Mouse (Mus musculus) heart, embryonic 13.5 days (tissue): Measurements from ENCODE around the gene Rps29. TPM values are rescaled to one million over a fixed set of nuclear protein-coding genes. Genes with fewer than 3 reads are reported as not detected.
A peak's percentile ranks its signal among the peaks of the same experiment; 100 is the strongest.

Source experiments
- ATAC-seq: fragments of 200-750 bp; cut with Nextera tagmentation; 2 replicates; pipeline ENCODE4 v1.8.0; 2017; ENCODE audit warnings: moderate TSS enrichment; ENCODE audit not compliant: insufficient number of reproducible peaks, low FRiP score, low TSS enrichment; ENCODE audit errors: extremely low read depth
- H3K27ac ChIP-seq: fragments of 300-500 bp; sonication (generic); replicated peaks from 2 replicates; pipeline ENCODE4 v1.5.1; 2015; ENCODE audit warnings: moderate library complexity, mild to moderate bottlenecking, inconsistent platforms
- H3K27me3 ChIP-seq: fragments of 300-500 bp; sonication (generic); replicated peaks from 2 replicates; pipeline ENCODE4 v1.6.1; 2015; ENCODE audit warnings: mild to moderate bottlenecking, inconsistent platforms
- H3K36me3 ChIP-seq: fragments of 300-500 bp; sonication (generic); 2 replicates; pipeline ENCODE4 v1.6.1; 2015; ENCODE audit warnings: mild to moderate bottlenecking, inconsistent platforms
- H3K4me1 ChIP-seq: fragments of 300-500 bp; sonication (generic); 2 replicates; pipeline ENCODE4 v1.6.1; 2015; ENCODE audit warnings: inconsistent platforms
- H3K4me2 ChIP-seq: fragments of 300-500 bp; sonication (generic); 2 replicates; pipeline ENCODE4 v1.6.1; 2015; ENCODE audit warnings: inconsistent platforms, mild to moderate bottlenecking, moderate library complexity
- H3K4me3 ChIP-seq: fragments of 300-500 bp; sonication (generic); 2 replicates; pipeline ENCODE4 v1.5.1; 2015; ENCODE audit warnings: moderate library complexity, mild to moderate bottlenecking, inconsistent platforms
- H3K9ac ChIP-seq: fragments of 300-500 bp; sonication (generic); 2 replicates; pipeline ENCODE4 v1.6.1; 2015; ENCODE audit warnings: inconsistent platforms, mild to moderate bottlenecking, moderate library complexity
- H3K9me3 ChIP-seq: fragments of 300-500 bp; sonication (generic); 2 replicates; pipeline ENCODE4 v1.6.1; 2016; ENCODE audit warnings: inconsistent platforms
- WGBS: fragments of 180-500 bp; shearing (Covaris S2); methylation state at CpG from one replicate; pipeline ENCODE4 v1.1.7; 2015; ENCODE audit warnings: mixed read lengths; 5-methylcytosine and 5-hydroxymethylcytosine counted together
- polyA plus RNA-seq: library from polyadenylated mRNA; unstranded; fragments of >200 nt; fragmentation: Nextera tagmentation; extraction: Ambion mirVana; gene quantifications from 2 replicates; pipeline ENCODE4 v1.2.1, GENCODE M21; 2015

Gene Rps29
- polyA plus RNA-seq, 1 experiment from 2014 or later = 1,386 TPM

GRCm38 (mm10) chr12:69155923-69156322 lies 3.1 kb downstream of the Rps29 start:
- Histone ChIP-seq H3K4me3 (no peak overlapping the region), H3K27ac (no peak overlapping the region), H3K36me3 (peaks cover 29% of the 10 kb centered on the region), H3K4me2 (no peak overlapping the region), H3K27me3 (no peaks in the 10 kb centered on the region), H3K9me3 (no peaks in the 10 kb centered on the region), H3K4me1 (peaks cover 13% of the 10 kb centered on the region), H3K9ac (no peak overlapping the region)
- 88% methylated on average over 2 of the region's 2 CpGs for WGBS
- no peak for ATAC-seq

GRCm38 (mm10) chr12:69150049-69150448 lies 8.9 kb downstream of the Rps29 start:
- H3K27ac ChIP-seq = no peak overlapping the region
- no peaks in the 10 kb centered on the region for H3K9me3 ChIP-seq
- no peak overlapping the region for H3K4me3 ChIP-seq
- H3K9ac ChIP-seq = no peak overlapping the region
- peaks cover 4% of the 10 kb centered on the region; the same call in 1 of the 2 replicates for H3K4me1 ChIP-seq
- 77% methylated on average over 13 of the region's 13 CpGs for WGBS
- H3K4me2 ChIP-seq = no peak overlapping the region
- H3K36me3 ChIP-seq = no peaks in the 10 kb centered on the region
- H3K27me3 ChIP-seq = no peaks in the 10 kb centered on the region
- ATAC-seq = no peak

- Histone ChIP-seq H3K9ac (no peak overlapping the region), H3K36me3 (no peaks in the 10 kb centered on the region), H3K4me2 (no peak overlapping the region), H3K27ac (no peak overlapping the region), H3K9me3 (no peaks in the 10 kb centered on the region), H3K4me3 (no peak overlapping the region), H3K4me1 (peaks cover 4% of the 10 kb centered on the region; the same call in 1 of the 2 replicates), H3K27me3 (no peaks in the 10 kb centered on the region)
- 82% methylated on average over 5 of the region's 5 CpGs for WGBS
- ATAC-seq = no peak
Measured at GRCm38 (mm10) chr12:69147166-69147735, 11.7 kb downstream of the Rps29 start.

GRCm38 (mm10) chr12:69143460-69143859 lies 15.5 kb downstream of the Rps29 start:
- no peaks in the 10 kb centered on the region for H3K36me3 ChIP-seq
- no peak overlapping the region for H3K9ac ChIP-seq
- H3K4me3 ChIP-seq = no peak overlapping the region
- H3K27ac ChIP-seq = no peak overlapping the region
- no peaks in the 10 kb centered on the region for H3K9me3 ChIP-seq
- ATAC-seq = no peak
- 79% methylated on average over 6 of the region's 6 CpGs for WGBS
- H3K4me2 ChIP-seq = no peak overlapping the region
- H3K4me1 ChIP-seq = peaks cover 4% of the 10 kb centered on the region; the same call in 1 of the 2 replicates
- H3K27me3 ChIP-seq = no peaks in the 10 kb centered on the region

- Histone ChIP-seq H3K9me3 (no peaks in the 10 kb centered on the region), H3K4me3 (no peak overlapping the region), H3K4me1 (no peaks in the 10 kb centered on the region), H3K4me2 (no peak overlapping the region), H3K27ac (no peak overlapping the region), H3K9ac (no peak overlapping the region), H3K27me3 (no peaks in the 10 kb centered on the region), H3K36me3 (no peaks in the 10 kb centered on the region)
- 78% methylated on average over 7 of the region's 7 CpGs for WGBS
- ATAC-seq = no peak
Measured at GRCm38 (mm10) chr12:69139841-69140240, 19.1 kb downstream of the Rps29 start.

GRCm38 (mm10) chr12:69139201-69139600 lies 19.8 kb downstream of the Rps29 start:
- WGBS = 75% methylated on average over 3 of the region's 3 CpGs
- no peak for ATAC-seq
- no peak overlapping the region for H3K9ac ChIP-seq
- no peak overlapping the region for H3K4me3 ChIP-seq
- no peaks in the 10 kb centered on the region for H3K36me3 ChIP-seq
- H3K4me2 ChIP-seq = no peak overlapping the region
- no peaks in the 10 kb centered on the region for H3K9me3 ChIP-seq
- H3K27ac ChIP-seq = no peak overlapping the region
- no peaks in the 10 kb centered on the region for H3K27me3 ChIP-seq
- H3K4me1 ChIP-seq = no peaks in the 10 kb centered on the region

- no peak for ATAC-seq
- no peak overlapping the region for H3K9ac ChIP-seq
- no peaks in the 10 kb centered on the region for H3K9me3 ChIP-seq
- WGBS = 7% methylated on average over 10 of the region's 10 CpGs
- no peak overlapping the region for H3K4me2 ChIP-seq
- H3K4me1 ChIP-seq = no peaks in the 10 kb centered on the region
- H3K36me3 ChIP-seq = no peaks in the 10 kb centered on the region
- no peak overlapping the region for H3K4me3 ChIP-seq
- H3K27ac ChIP-seq = no peak overlapping the region
- no peaks in the 10 kb centered on the region for H3K27me3 ChIP-seq
Measured at GRCm38 (mm10) chr12:69131981-69132380, 27.0 kb downstream of the Rps29 start.

- Histone ChIP-seq H3K27ac (no peak overlapping the region), H3K4me3 (no peak overlapping the region), H3K27me3 (no peaks in the 10 kb centered on the region), H3K4me2 (no peak overlapping the region), H3K4me1 (no peaks in the 10 kb centered on the region), H3K9ac (no peak overlapping the region), H3K36me3 (no peaks in the 10 kb centered on the region), H3K9me3 (no peaks in the 10 kb centered on the region)
- ATAC-seq = no peak
- 58% methylated on average over 6 of the region's 6 CpGs for WGBS
Measured at GRCm38 (mm10) chr12:69131267-69131666, 27.7 kb downstream of the Rps29 start.

- Histone ChIP-seq H3K4me1 (no peaks in the 10 kb centered on the region), H3K9ac (peak overlapping the region; percentile 42; the same call in 1 of the 2 replicates), H3K27me3 (no peaks in the 10 kb centered on the region), H3K9me3 (no peaks in the 10 kb centered on the region), H3K4me3 (peak overlapping the region; percentile 35), H3K27ac (no peak overlapping the region), H3K36me3 (no peaks in the 10 kb centered on the region), H3K4me2 (peak overlapping the region; percentile 62)
- ATAC-seq = no peak
- 58% methylated on average over 12 of the region's 12 CpGs for WGBS
Measured at GRCm38 (mm10) chr12:69130486-69130885, 28.5 kb downstream of the Rps29 start.

GRCm38 (mm10) chr12:69129634-69130310 lies 29.2 kb downstream of the Rps29 start:
- H3K27me3 ChIP-seq = no peaks in the 10 kb centered on the region
- no peaks in the 10 kb centered on the region for H3K36me3 ChIP-seq
- H3K27ac ChIP-seq = no peak overlapping the region
- no peaks in the 10 kb centered on the region for H3K9me3 ChIP-seq
- peak overlapping the region; percentile 42; the same call in 1 of the 2 replicates for H3K9ac ChIP-seq
- ATAC-seq = no peak
- no peaks in the 10 kb centered on the region for H3K4me1 ChIP-seq
- peak overlapping the region; percentile 35 for H3K4me3 ChIP-seq
- WGBS = 40% methylated on average over 18 of the region's 18 CpGs
- H3K4me2 ChIP-seq = peak overlapping the region; percentile 62

GRCm38 (mm10) chr12:69127626-69128025 lies 31.4 kb downstream of the Rps29 start:
- ATAC-seq = no peak
- Histone ChIP-seq H3K4me3 (no peak overlapping the region), H3K36me3 (no peaks in the 10 kb centered on the region), H3K27ac (no peak overlapping the region), H3K4me1 (no peaks in the 10 kb centered on the region), H3K4me2 (no peak overlapping the region), H3K9ac (no peak overlapping the region), H3K27me3 (no peaks in the 10 kb centered on the region), H3K9me3 (no peaks in the 10 kb centered on the region)
- WGBS = 80% methylated on average over 3 of the region's 3 CpGs

GRCm38 (mm10) chr12:69127170-69127569 lies 31.8 kb downstream of the Rps29 start:
- no peak overlapping the region for H3K9ac ChIP-seq
- H3K4me1 ChIP-seq = no peaks in the 10 kb centered on the region
- H3K4me2 ChIP-seq = no peak overlapping the region
- no peak overlapping the region for H3K27ac ChIP-seq
- no peaks in the 10 kb centered on the region for H3K9me3 ChIP-seq
- H3K4me3 ChIP-seq = no peak overlapping the region
- no peak for ATAC-seq
- no peaks in the 10 kb centered on the region for H3K27me3 ChIP-seq
- H3K36me3 ChIP-seq = no peaks in the 10 kb centered on the region
- WGBS = 77% methylated on average over 5 of the region's 5 CpGs
